Mouse (Mus musculus): ENCODE measurements around the gene Atxn2.

- TF ChIP-seq POLR2A (IDR thresholded peaks at IDR 0.05; ENCODE audit: insufficient read depth, low read depth, low read length) (no peak), CTCF (IDR thresholded peaks at IDR 0.05; ENCODE audit: insufficient read depth, low read depth, low read length) (no peak)
Observed at GRCm38 (mm10) chr5:121778485-121779119, 67.5 kb downstream of the Atxn2 start.
